Mouse (Mus musculus): ENCODE data around the gene Akna. TPM values are rescaled to one million over a fixed set of nuclear protein-coding genes. Genes with fewer than 3 reads are reported as not detected.

Gene Akna
- total and polyA plus RNA-seq, 3 experiments: 6.5 to 37.5 (median 28.0) TPM

DNA sequence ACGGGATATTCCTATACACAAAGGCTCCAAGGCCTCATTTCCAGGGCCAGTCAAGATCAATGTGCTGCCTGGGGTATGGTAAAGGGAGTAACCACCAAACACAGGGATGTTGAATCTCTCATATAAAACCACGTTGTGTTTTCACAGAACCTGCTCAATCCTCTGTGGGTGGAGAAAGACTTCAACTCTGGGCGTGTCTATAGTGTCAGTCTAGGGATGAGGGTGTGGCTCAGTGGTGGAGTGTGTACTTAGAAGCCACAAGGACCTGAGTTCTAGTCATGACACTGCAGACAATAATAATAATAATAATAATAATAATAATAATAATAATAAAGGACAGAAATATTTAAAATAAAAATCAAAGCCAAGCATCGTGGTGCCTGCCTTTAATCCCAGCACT lies 18.9 kb downstream of the Akna start:
- no peak for TF ChIP-seq IRF4 (IDR thresholded peaks at IDR 0.05; ENCODE audit: low read depth, low read length)
- no peak for TF ChIP-seq POLR2AphosphoS2 (IDR thresholded peaks at IDR 0.05; ENCODE audit: low read depth, low read length)
- H3K27ac ChIP-seq (ENCODE audit: insufficient read depth, low read depth): no peak overlapping the region
- H3K27me3 ChIP-seq (replicated peaks): no peaks in the 10 kb centered on the region
- dilution Hi-C loops (cut with MboI; ENCODE audit: extremely low pct_ligation_motif_present, extremely low pct_unique_long_range_greater_than_20kb, low sequenced_read_pairs) (no loop called here), in situ Hi-C loops (cut with MboI; ENCODE audit: low pct_ligation_motif_present, low pct_unique_long_range_greater_than_20kb, low sequenced_read_pairs) (no loop called here)
- peaks cover 78 to 92% of the 10 kb centered on the region in 2 experiments for H3K36me3 ChIP-seq (replicated peaks in 1 of 2; ENCODE audit: control insufficient read depth in 1 of 2, insufficient read depth in 1 of 2, low read length in 1 of 2)
- no peak overlapping the region for H3K9ac ChIP-seq (ENCODE audit: insufficient read depth, low read depth)
- H3K79me2 ChIP-seq (replicated peaks; ENCODE audit: control insufficient read depth, extremely low read depth, insufficient read depth, poor library complexity, severe bottlenecking): peaks cover 19% of the 10 kb centered on the region
- H3K4me1 ChIP-seq (ENCODE audit: control insufficient read depth in 1 of 2, insufficient read depth in 2 of 2): peaks cover 30 to 56% of the 10 kb centered on the region in 2 experiments
- no peaks in the 10 kb centered on the region for H3K9me3 ChIP-seq (replicated peaks; ENCODE audit: low read length)
- no peak for DNase-seq (ENCODE audit: extremely low read depth)
- no peak overlapping the region for H3K4me3 ChIP-seq (replicated peaks in 1 of 3; ENCODE audit: low read depth in 2 of 3, low read length in 2 of 3, poor library complexity in 1 of 3)
- H3K4me2 ChIP-seq (ENCODE audit: insufficient read depth, low read depth, poor library complexity, severe bottlenecking): no peak overlapping the region

- dilution Hi-C loops (cut with MboI; ENCODE audit: extremely low pct_ligation_motif_present, extremely low pct_unique_long_range_greater_than_20kb, low sequenced_read_pairs) (no loop called here), in situ Hi-C loops (cut with MboI; ENCODE audit: low pct_ligation_motif_present, low pct_unique_long_range_greater_than_20kb, low sequenced_read_pairs) (no loop called here)
- Histone ChIP-seq H3K79me2 (replicated peaks; ENCODE audit: control insufficient read depth, extremely low read depth, insufficient read depth, poor library complexity, severe bottlenecking) (peaks cover 19% of the 10 kb centered on the region), H3K9ac (ENCODE audit: insufficient read depth, low read depth) (no peak overlapping the region), H3K4me2 (ENCODE audit: insufficient read depth, low read depth, poor library complexity, severe bottlenecking) (no peak overlapping the region), H3K27me3 (replicated peaks) (no peaks in the 10 kb centered on the region), H3K36me3 (replicated peaks in 1 of 2; ENCODE audit: control insufficient read depth in 1 of 2, insufficient read depth in 1 of 2, low read length in 1 of 2) (peaks cover 82 to 96% of the 10 kb centered on the region in 2 experiments), H3K27ac (ENCODE audit: insufficient read depth, low read depth) (no peak overlapping the region), H3K4me3 (replicated peaks in 1 of 3; ENCODE audit: low read depth in 2 of 3, low read length in 2 of 3, poor library complexity in 1 of 3) (no peak overlapping the region), H3K9me3 (replicated peaks; ENCODE audit: low read length) (no peaks in the 10 kb centered on the region), H3K4me1 (ENCODE audit: control insufficient read depth in 1 of 2, insufficient read depth in 2 of 2) (peaks cover 25 to 48% of the 10 kb centered on the region in 2 experiments)
- TF ChIP-seq POLR2A (IDR thresholded peaks at IDR 0.05; ENCODE audit: low read depth, low read length): no peak
- TF ChIP-seq MXI1 (IDR thresholded peaks at IDR 0.05; ENCODE audit: low read depth, low read length): no peak
- TF ChIP-seq BHLHE40 (IDR thresholded peaks at IDR 0.05; ENCODE audit: low read depth, low read length): no peak
- TF ChIP-seq GABPA (IDR thresholded peaks at IDR 0.05; ENCODE audit: insufficient replicate concordance, low read depth, low read length): no peak
- TF ChIP-seq CHD2 (IDR thresholded peaks at IDR 0.05; ENCODE audit: low read length): no peak
- no peak for TF ChIP-seq JUND (conservative IDR thresholded peaks at IDR 0.05; ENCODE audit: low read depth, low read length)
- no peak for TF ChIP-seq ELF1 (IDR thresholded peaks at IDR 0.05; ENCODE audit: low read depth, low read length)
- no peak for TF ChIP-seq MAX (IDR thresholded peaks at IDR 0.05; ENCODE audit: low read length)
- no peak for TF ChIP-seq NRF1 (IDR thresholded peaks at IDR 0.05; ENCODE audit: low read depth, low read length)
- TF ChIP-seq HCFC1 (IDR thresholded peaks at IDR 0.05; ENCODE audit: low read depth, low read length): no peak
- TF ChIP-seq KAT2A (IDR thresholded peaks at IDR 0.05; ENCODE audit: insufficient replicate concordance, low read length): no peak
- TF ChIP-seq NELFE (IDR thresholded peaks at IDR 0.05; ENCODE audit: low read depth, low read length): no peak
- no peak for TF ChIP-seq CHD1 (IDR thresholded peaks at IDR 0.05; ENCODE audit: low read depth, low read length)
- TF ChIP-seq UBTF (IDR thresholded peaks at IDR 0.05; ENCODE audit: low read depth, low read length): no peak
- TF ChIP-seq CTCF (conservative IDR thresholded peaks at IDR 0.05 in 1 of 2, IDR thresholded peaks at IDR 0.05 in 1 of 2; ENCODE audit: low read depth in 2 of 2, low read length in 2 of 2): no peak
- no peak for TF ChIP-seq ZKSCAN1 (IDR thresholded peaks at IDR 0.05; ENCODE audit: borderline replicate concordance, low read depth, low read length)
- TF ChIP-seq MAZ (IDR thresholded peaks at IDR 0.05; ENCODE audit: low read depth, low read length): no peak
- no peak for TF ChIP-seq TCF12 (IDR thresholded peaks at IDR 0.05; ENCODE audit: low read depth, low read length)
- no peak for TF ChIP-seq POLR2AphosphoS2 (IDR thresholded peaks at IDR 0.05; ENCODE audit: low read depth, low read length)
- DNase-seq (ENCODE audit: extremely low read depth): no peak
Measured at GRCm38 (mm10) chr4:63383474-63383873, 19.7 kb downstream of the Akna start.

All from CH12.LX (cell line).